Mouse (Mus musculus): ENCODE results near the gene Chpf2.

GRCm38 (mm10) chr5:24636987-24637386, 50.4 kb downstream of the Chpf2 start:
- TF ChIP-seq CTCF (IDR thresholded peaks at IDR 0.05; ENCODE audit: extremely low read depth, insufficient read depth, low read length) (peak; percentile 36; the same call in 1 of the 2 replicates), POLR2A (IDR thresholded peaks at IDR 0.05; ENCODE audit: extremely low read depth, insufficient read depth, low read length) (no peak)

All from cortical plate, adult 2 months (tissue).